Mouse (Mus musculus): ENCODE results near the gene Gm9887.
"Not testable (repeated sequence)": the region's sequence is repeated elsewhere in the genome, so short reads cannot be mapped to it uniquely, and the experiment has no call there.

Gm9887 gene

DNA sequence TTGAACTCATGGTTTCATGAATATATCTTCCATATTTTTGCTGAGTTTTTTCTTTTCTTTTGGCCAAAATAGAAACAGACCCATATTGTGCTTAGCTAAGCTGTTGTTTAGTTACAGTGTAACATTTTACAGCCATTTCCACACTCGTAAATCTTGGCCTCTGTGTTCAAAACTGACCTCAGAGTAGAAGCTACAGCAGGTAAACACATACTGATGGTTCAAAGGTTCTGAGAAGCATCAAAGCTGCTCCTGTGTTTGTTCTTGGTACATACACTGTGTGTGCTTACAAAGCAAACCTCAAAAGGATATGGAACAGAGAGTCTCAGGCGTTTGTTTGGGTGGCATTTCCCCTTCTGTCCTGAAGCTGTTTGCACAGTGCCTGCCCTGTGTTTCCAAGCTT lies 4.7 kb downstream of the Gm9887 start:
- Histone ChIP-seq H3K27me3 (ENCODE audit: insufficient read depth, low read length) (no peaks in the 10 kb centered on the region), H3K9me3 (ENCODE audit: low read length) (no peaks in the 10 kb centered on the region), H3K4me1 (replicated peaks; ENCODE audit: low read depth, low read length) (peaks cover 49% of the 10 kb centered on the region), H3K36me3 (ENCODE audit: insufficient read depth, low read length) (no peaks in the 10 kb centered on the region), H3K4me3 (replicated peaks; ENCODE audit: low read length) (no peak overlapping the region)
- TF ChIP-seq CTCF (conservative IDR thresholded peaks at IDR 0.05; ENCODE audit: low read length): no peak
- no peak for TF ChIP-seq NANOG (IDR thresholded peaks at IDR 0.05; ENCODE audit: borderline replicate concordance, low read length)
- TF ChIP-seq POU5F1 (IDR thresholded peaks at IDR 0.05; ENCODE audit: borderline replicate concordance, low read length): no peak

DNA sequence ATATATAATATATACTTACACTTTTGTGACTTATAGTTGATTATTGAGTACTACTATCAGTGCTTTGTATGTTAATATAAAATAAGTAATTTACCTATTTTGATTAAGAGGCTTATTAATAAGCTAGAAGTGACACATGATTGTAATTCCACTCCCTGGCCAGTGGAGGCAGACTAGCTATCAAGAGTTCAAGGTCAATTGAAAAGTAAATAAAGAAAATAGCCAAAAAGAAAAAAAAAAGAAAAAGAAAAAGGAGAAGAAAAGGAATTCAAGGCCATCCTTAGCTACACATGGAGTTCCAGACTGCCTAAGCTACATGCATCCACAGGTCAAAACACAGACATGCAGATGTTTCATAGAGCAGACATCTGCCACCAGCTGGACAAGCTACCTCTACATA lies 5.8 kb downstream of the Gm9887 start:
- TF ChIP-seq CTCF (conservative IDR thresholded peaks at IDR 0.05; ENCODE audit: low read length) (peak; percentile 65), POU5F1 (IDR thresholded peaks at IDR 0.05; ENCODE audit: borderline replicate concordance, low read length) (no peak), NANOG (IDR thresholded peaks at IDR 0.05; ENCODE audit: borderline replicate concordance, low read length) (no peak)
- Histone ChIP-seq H3K4me3 (replicated peaks; ENCODE audit: low read length) (no peak overlapping the region), H3K36me3 (ENCODE audit: insufficient read depth, low read length) (no peaks in the 10 kb centered on the region), H3K9me3 (ENCODE audit: low read length) (no peaks in the 10 kb centered on the region), H3K4me1 (replicated peaks; ENCODE audit: low read depth, low read length) (peaks cover 59% of the 10 kb centered on the region), H3K27me3 (ENCODE audit: insufficient read depth, low read length) (no peaks in the 10 kb centered on the region)

DNA sequence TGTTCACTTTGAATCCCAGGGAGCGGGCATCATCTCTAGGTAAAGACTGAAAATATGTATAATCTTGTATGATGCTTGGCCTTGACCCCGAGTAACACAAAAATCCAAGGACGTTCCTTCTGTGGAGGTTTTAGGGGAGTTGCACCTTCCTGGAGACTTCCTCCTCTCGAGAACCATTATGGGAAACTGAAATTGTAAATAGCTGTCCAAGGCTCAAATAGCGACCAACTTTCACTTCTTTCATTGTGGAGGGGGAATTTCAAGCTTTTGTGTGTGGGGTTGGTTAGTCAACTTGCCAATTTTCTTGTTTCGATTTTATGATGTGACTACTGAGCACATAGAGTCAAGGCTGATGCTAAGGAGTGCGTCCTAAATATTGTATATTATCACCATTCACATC lies 6.5 kb downstream of the Gm9887 start:
- Histone ChIP-seq H3K4me3 (replicated peaks; ENCODE audit: low read length) (no peak overlapping the region), H3K27me3 (ENCODE audit: insufficient read depth, low read length) (no peaks in the 10 kb centered on the region), H3K9me3 (ENCODE audit: low read length) (no peaks in the 10 kb centered on the region), H3K4me1 (replicated peaks; ENCODE audit: low read depth, low read length) (peaks cover 57% of the 10 kb centered on the region), H3K36me3 (ENCODE audit: insufficient read depth, low read length) (no peaks in the 10 kb centered on the region)
- TF ChIP-seq POU5F1 (IDR thresholded peaks at IDR 0.05; ENCODE audit: borderline replicate concordance, low read length) (no peak), NANOG (IDR thresholded peaks at IDR 0.05; ENCODE audit: borderline replicate concordance, low read length) (no peak), CTCF (conservative IDR thresholded peaks at IDR 0.05; ENCODE audit: low read length) (no peak)

DNA sequence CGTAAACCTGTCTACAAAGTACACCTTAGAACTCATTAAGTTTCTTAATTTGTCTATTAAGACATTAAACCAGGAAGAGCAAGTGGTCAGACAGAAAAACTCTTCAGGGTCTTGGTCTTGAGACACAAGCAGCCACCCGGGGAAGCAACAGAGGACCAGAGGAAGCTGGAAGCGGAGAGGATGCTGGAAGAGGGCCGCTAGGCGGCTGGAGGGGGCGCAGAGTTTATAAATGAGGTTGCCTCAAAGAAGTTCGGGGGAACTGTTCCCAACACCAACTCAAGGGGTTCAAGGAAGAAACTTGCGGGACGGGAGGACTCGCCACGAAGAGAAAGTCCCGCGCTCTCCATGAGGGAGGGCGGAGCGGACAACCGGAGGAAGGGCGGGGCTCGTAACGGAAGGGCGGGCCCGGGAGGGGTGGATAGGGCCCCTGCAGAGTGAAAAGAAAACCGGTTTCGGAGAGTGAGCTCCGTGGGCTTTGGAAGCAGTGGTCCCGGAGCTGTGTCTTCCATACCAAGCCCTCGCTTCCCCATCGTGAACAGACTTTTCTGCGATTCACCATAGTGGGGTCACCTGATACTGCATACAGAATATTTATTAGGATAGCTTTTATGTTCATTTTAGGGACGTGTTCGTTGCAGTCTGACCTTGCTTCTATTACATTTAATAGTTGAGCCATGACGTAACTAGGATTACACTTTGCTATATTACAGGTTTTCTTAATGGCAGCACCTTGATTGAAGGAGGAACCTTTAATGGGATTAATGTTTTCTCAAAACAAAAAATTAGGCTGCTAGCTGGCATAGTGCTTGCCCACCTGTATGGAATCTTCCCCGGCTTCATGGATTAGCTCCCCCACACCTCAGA lies 8.1 kb downstream of the Gm9887 start:
- no peaks in the 10 kb centered on the region for H3K36me3 ChIP-seq (ENCODE audit: insufficient read depth, low read length)
- peak overlapping the region; percentile 80 for H3K4me3 ChIP-seq (replicated peaks; ENCODE audit: low read length)
- peak; percentile 16 for TF ChIP-seq CTCF (conservative IDR thresholded peaks at IDR 0.05; ENCODE audit: low read length)
- no peak for TF ChIP-seq NANOG (IDR thresholded peaks at IDR 0.05; ENCODE audit: borderline replicate concordance, low read length)
- H3K4me1 ChIP-seq (replicated peaks; ENCODE audit: low read depth, low read length): peaks cover 45% of the 10 kb centered on the region
- H3K27me3 ChIP-seq (ENCODE audit: insufficient read depth, low read length): no peaks in the 10 kb centered on the region
- H3K9me3 ChIP-seq (ENCODE audit: low read length): no peaks in the 10 kb centered on the region

DNA sequence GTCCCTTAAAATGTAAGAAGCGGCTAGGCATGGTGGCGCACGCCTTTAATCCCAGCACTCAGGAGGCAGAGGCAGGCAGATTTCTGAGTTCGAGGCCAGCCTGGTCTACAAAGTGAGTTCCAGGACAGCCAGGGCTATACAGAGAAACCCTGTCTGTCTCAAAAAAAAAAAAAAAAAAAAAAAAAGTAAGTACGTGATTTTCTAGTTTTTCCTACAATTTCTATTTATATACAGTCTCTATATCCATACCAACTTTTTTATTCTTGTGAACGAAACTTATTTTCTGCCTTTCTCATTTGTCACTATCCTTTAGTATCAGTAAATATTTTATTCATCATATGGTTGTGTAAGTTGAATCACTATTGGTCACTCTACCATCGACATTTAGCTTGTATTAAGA lies 9.1 kb downstream of the Gm9887 start:
- H3K9me3 ChIP-seq (ENCODE audit: low read length); H3K36me3 ChIP-seq (ENCODE audit: insufficient read depth, low read length); H3K27me3 ChIP-seq (ENCODE audit: insufficient read depth, low read length): not testable (repeated sequence)
- Histone ChIP-seq H3K4me1 (replicated peaks; ENCODE audit: low read depth, low read length) (peaks cover 42% of the 10 kb centered on the region), H3K4me3 (replicated peaks; ENCODE audit: low read length) (peak overlapping the region; percentile 80; the same call in 1 of the 2 replicates)

DNA sequence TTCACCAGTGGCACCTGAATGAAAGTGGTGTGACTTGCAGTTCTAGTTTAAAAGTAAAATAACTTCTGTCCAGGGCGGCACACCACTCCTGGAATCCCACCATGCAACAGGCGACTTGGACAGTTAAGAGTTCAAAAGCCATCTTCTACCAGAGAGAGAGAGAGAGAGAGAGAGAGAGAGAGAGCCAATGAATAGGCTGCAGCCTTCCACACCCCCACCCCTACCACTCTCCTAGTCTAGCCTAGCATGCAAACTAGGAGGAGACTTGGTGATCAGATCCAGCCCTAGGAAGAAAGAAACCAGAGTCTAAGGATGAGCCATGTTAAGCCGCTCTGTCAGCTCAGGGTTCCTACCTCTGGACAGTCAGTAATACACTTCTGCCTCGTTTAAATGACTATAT lies 9.9 kb downstream of the Gm9887 start:
- H3K4me1 ChIP-seq (replicated peaks; ENCODE audit: low read depth, low read length): peaks cover 41% of the 10 kb centered on the region
- TF ChIP-seq NANOG (IDR thresholded peaks at IDR 0.05; ENCODE audit: borderline replicate concordance, low read length) (no peak), CTCF (conservative IDR thresholded peaks at IDR 0.05; ENCODE audit: low read length) (no peak), POU5F1 (IDR thresholded peaks at IDR 0.05; ENCODE audit: borderline replicate concordance, low read length) (no peak)
- H3K36me3 ChIP-seq (ENCODE audit: insufficient read depth, low read length): no peaks in the 10 kb centered on the region
- H3K9me3 ChIP-seq (ENCODE audit: low read length): no peaks in the 10 kb centered on the region
- H3K4me3 ChIP-seq (replicated peaks; ENCODE audit: low read length): peak overlapping the region; percentile 81
- no peaks in the 10 kb centered on the region for H3K27me3 ChIP-seq (ENCODE audit: insufficient read depth, low read length)

DNA sequence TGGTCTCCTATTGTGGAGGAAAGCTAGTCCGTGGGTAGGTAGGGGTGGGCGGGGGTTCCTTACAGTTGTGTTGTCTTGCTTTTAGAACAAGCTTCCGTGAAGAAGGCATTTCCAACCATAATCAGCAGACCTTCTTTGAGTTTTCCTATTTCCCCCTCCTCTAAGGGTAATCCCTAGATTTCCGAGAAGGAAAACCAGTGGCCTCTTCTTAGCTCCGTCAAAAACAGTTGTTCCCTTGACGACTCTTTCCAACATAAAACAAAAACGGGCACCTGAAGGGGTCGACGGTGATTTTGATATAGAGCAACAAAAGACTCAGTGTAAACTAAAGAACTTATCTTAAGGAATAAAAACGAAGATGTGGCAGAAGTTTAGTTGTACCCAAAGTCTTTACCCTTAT lies 10.3 kb downstream of the Gm9887 start:
- H3K36me3 ChIP-seq (ENCODE audit: insufficient read depth, low read length): no peaks in the 10 kb centered on the region
- no peaks in the 10 kb centered on the region for H3K27me3 ChIP-seq (ENCODE audit: insufficient read depth, low read length)
- no peaks in the 10 kb centered on the region for H3K9me3 ChIP-seq (ENCODE audit: low read length)
- H3K4me3 ChIP-seq (replicated peaks; ENCODE audit: low read length): peak overlapping the region; percentile 81
- H3K4me1 ChIP-seq (replicated peaks; ENCODE audit: low read depth, low read length): peaks cover 40% of the 10 kb centered on the region
- TF ChIP-seq NANOG (IDR thresholded peaks at IDR 0.05; ENCODE audit: borderline replicate concordance, low read length) (no peak), POU5F1 (IDR thresholded peaks at IDR 0.05; ENCODE audit: borderline replicate concordance, low read length) (no peak), CTCF (conservative IDR thresholded peaks at IDR 0.05; ENCODE audit: low read length) (no peak)

DNA sequence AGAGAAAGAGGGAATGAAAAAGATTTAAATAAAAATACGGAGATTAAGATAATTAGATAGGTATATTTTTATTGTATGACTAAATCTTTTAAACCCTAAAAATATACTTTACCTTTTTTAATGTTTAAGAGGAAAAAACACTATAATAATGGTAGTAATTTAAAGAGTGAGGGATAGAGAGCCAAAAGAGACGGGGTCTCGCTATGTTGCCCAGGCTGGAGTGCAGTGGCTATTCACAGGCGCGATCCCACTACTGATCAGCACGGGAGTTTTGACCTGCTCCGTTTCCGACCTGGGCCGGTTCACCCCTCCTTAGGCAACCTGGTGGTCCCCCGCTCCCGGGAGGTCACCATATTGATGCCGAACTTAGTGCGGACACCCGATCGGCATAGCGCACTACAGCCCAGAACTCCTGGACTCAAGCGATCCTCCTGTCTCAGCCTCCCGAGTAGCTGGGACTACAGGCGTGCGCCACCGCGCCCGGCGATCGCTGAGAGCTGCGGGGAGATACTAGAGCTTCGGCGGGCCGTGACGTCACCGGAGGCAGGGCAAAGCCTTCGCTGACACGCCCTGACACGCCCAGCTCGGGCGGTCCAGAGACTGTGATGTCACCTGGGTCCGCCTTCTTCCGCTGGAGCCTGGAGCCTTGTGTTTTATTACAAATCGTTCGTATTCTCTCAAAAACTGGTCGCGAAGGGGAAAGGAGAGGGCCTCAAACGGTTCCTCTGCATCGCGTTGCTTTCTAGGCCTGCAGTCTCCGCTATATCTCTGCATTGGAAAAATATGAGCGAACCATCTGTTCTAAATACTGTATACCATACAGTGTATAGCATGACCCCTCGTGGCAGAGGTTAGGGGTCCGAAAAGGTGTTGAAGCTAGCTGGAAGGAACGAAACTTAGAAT lies 11.0 kb downstream of the Gm9887 start:
- not testable (repeated sequence) for H3K9me3 ChIP-seq (ENCODE audit: low read length); H3K27me3 ChIP-seq (ENCODE audit: insufficient read depth, low read length); H3K36me3 ChIP-seq (ENCODE audit: insufficient read depth, low read length)
- Histone ChIP-seq H3K4me1 (replicated peaks; ENCODE audit: low read depth, low read length) (peaks cover 36% of the 10 kb centered on the region), H3K4me3 (replicated peaks; ENCODE audit: low read length) (peak overlapping the region; percentile 81)

All from E14TG2a.4 (cell line).